Mouse (Mus musculus): Measurements from ENCODE around the gene Gm17402. TPM values are rescaled to one million over a fixed set of nuclear protein-coding genes. Genes with fewer than 3 reads are reported as not detected.

Gene Gm17402
- polyA plus RNA-seq, 1 experiment from 2014 or later, result not detected

DNA sequence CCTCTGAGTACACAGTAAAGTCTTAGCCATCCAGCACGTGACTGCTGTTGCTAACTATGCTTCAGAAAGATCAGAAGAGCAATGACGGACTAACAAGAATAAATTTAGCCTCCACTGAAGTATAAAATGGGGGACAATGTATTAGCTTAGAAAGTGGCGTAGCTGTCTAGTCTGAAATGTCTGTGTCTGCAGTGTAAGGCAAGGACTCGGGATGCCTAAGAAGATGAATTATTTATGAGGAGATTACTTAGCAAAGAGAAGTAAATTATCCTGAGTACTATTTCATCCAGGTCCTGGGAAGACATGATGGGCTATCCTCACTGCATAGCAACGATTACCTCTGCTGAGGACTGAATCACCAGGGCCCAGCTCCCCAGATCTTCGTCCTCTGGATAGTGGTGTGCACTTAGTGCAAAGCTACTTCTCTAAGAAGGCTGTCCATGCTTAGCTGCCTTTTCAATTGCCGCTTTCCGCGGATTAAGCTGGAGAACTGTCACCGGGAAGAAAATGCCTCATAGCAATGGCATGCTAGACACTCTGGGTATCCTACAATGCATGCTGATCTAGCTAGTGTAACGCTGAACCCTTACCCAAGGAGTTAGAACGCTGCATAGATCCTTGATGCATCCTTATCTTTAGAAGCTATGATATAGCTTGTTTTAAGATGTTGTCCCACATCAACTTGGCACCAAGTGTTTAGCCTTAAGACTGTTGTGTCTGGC, 23.4 kb downstream of the Gm17402 start:
- no peak for ATAC-seq (replicated peaks; ENCODE audit: low FRiP score)
- 82% methylated on average over 12 of the region's 12 CpGs for WGBS
- Histone ChIP-seq H3K9me3 (replicated peaks) (no peaks in the 10 kb centered on the region), H3K9ac (no peak overlapping the region), H3K4me1 (no peaks in the 10 kb centered on the region), H3K4me2 (no peak overlapping the region), H3K27ac (no peak overlapping the region), H3K27me3 (no peaks in the 10 kb centered on the region), H3K4me3 (replicated peaks) (no peak overlapping the region), H3K36me3 (no peaks in the 10 kb centered on the region)

DNA sequence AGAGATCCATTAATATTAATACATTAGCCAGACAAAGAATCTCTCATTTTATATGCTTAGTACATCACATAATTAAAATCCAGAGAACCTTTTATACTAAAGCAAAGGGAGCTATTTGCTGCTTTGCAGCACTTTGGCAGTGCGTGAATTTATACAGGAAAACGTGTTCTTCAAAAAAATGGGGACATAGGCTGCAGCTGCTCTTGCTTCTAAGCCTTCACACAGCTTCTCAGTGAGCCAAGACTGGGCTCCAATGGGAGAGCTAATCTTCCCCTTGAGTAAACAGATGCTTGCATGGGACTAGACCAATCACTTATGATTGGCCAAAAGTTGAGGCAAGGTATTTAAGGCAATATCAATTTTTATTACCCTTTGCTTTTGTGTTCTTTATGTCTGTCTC, 28.3 kb downstream of the Gm17402 start:
- no peak overlapping the region for H3K4me3 ChIP-seq (replicated peaks)
- no peaks in the 10 kb centered on the region for H3K36me3 ChIP-seq
- no peaks in the 10 kb centered on the region for H3K4me1 ChIP-seq
- H3K9me3 ChIP-seq (replicated peaks), result no peaks in the 10 kb centered on the region
- H3K4me2 ChIP-seq, result no peak overlapping the region
- no peak overlapping the region for H3K9ac ChIP-seq
- no peak for ATAC-seq (replicated peaks; ENCODE audit: low FRiP score)
- H3K27me3 ChIP-seq, result no peaks in the 10 kb centered on the region
- 72% methylated on average over 2 of the region's 2 CpGs for WGBS
- H3K27ac ChIP-seq, result no peak overlapping the region

DNA sequence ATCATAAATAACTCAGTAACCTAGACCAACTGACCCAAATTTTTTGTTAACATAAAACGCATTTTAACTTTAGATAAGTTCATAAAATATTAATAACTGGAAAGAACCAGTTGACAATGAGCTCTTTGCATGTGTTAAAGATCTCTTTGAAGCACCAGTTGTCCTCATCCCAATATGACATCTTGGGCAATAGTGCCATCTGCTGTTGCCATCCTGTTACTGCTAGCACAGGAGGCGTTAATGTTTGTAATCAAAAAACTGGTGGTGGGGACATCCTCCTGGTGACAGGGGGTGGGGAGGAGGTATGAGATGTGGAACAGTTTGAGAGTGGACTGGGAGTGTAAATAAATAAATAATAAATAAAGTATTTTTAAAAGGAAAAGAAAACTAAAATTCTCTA, 30.4 kb downstream of the Gm17402 start:
- Histone ChIP-seq H3K9ac (no peak overlapping the region), H3K27ac (no peak overlapping the region), H3K4me3 (replicated peaks) (no peak overlapping the region), H3K9me3 (replicated peaks) (no peaks in the 10 kb centered on the region), H3K4me2 (no peak overlapping the region), H3K36me3 (no peaks in the 10 kb centered on the region), H3K27me3 (no peaks in the 10 kb centered on the region), H3K4me1 (no peaks in the 10 kb centered on the region)
- WGBS, result 4% methylated on average over 2 of the region's 2 CpGs
- no peak; the same call in 1 of the 2 replicates for ATAC-seq (replicated peaks; ENCODE audit: low FRiP score)

DNA sequence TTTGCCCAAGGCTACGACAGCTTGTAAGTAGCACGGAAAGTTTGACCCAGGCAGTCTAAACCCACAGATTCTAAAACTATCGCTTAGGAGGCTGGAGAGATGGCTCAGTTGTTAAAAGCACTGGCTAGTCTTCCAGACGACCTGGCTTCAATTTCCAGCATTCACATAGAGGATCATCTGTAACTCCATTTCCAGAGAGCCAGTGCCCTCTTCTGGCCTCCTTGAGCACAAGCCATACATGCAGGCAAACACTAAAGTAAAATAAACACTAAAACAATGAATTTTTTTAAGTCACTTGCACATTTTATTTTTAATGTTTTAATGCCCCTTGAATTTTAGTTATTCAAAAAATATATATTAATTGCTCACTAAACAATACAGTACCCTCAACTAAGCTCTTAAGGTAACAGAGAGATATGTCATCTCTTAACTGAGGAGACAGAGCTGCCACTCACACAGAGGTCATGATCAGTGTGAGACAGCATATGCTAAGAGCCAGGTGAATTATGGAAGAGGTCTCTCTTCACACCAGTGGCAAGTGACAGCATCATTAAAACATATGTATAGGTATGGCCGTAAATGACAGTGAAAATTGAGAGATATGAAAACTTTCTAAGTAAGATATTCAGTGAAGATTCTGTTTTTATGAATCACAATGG, 31.8 kb downstream of the Gm17402 start:
- no peaks in the 10 kb centered on the region for H3K4me1 ChIP-seq
- H3K9me3 ChIP-seq (replicated peaks), result no peaks in the 10 kb centered on the region
- H3K36me3 ChIP-seq, result no peaks in the 10 kb centered on the region
- no peak overlapping the region for H3K4me2 ChIP-seq
- WGBS, result 59% methylated on average over 5 of the region's 5 CpGs
- no peak for ATAC-seq (replicated peaks; ENCODE audit: low FRiP score)
- no peak overlapping the region for H3K4me3 ChIP-seq (replicated peaks)
- no peaks in the 10 kb centered on the region for H3K27me3 ChIP-seq
- H3K27ac ChIP-seq, result no peak overlapping the region
- no peak overlapping the region for H3K9ac ChIP-seq

DNA sequence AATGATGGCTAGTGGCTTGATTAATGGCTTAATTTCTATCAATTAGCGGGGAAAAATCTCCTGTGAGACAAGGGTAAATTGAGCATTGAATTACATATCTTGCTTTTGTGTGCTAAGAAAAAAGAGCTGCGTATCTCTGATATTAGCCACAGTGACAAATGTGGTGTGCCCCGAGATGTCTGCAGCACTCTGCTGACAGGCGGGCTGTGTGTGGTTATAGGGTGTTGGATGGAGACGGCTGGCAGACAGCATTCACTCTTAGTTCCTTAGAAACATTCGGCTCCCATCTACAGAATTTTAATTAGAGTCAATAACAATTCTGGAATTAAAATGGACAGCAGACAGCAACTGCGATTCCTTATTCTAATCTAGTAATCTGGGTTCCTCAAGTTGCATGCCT, 34.0 kb downstream of the Gm17402 start:
- Histone ChIP-seq H3K27me3 (no peaks in the 10 kb centered on the region), H3K36me3 (no peaks in the 10 kb centered on the region), H3K4me2 (no peak overlapping the region), H3K9ac (no peak overlapping the region), H3K9me3 (replicated peaks) (no peaks in the 10 kb centered on the region), H3K27ac (no peak overlapping the region), H3K4me3 (replicated peaks) (no peak overlapping the region), H3K4me1 (no peaks in the 10 kb centered on the region)
- no peak for ATAC-seq (replicated peaks; ENCODE audit: low FRiP score)
- WGBS, result 83% methylated on average over 7 of the region's 7 CpGs

DNA sequence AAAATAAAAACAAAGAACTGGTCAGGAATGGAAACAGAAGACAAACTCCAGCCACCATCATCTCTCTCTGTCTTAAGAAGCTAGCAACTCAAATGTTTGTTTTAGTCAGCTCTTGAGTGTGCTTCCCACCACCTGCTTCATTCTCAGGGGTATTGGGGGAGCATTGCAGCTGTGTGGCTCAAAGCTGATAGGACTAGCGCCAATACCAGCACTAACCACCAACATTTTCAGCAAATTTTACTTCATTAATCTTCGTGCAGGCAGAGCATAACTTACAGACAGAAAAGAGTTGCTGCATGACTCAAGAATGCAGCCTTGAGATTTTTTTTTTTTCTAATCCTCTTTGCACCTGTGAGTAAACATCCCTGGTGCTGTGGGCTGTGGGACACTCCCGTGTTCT, 35.4 kb downstream of the Gm17402 start:
- Histone ChIP-seq H3K4me3 (replicated peaks) (no peak overlapping the region), H3K9me3 (replicated peaks) (no peaks in the 10 kb centered on the region), H3K9ac (no peak overlapping the region), H3K4me1 (no peaks in the 10 kb centered on the region), H3K27me3 (no peaks in the 10 kb centered on the region), H3K27ac (no peak overlapping the region), H3K4me2 (no peak overlapping the region), H3K36me3 (no peaks in the 10 kb centered on the region)
- ATAC-seq (replicated peaks; ENCODE audit: low FRiP score), result no peak
- WGBS, result 68% methylated on average over 3 of the region's 3 CpGs

DNA sequence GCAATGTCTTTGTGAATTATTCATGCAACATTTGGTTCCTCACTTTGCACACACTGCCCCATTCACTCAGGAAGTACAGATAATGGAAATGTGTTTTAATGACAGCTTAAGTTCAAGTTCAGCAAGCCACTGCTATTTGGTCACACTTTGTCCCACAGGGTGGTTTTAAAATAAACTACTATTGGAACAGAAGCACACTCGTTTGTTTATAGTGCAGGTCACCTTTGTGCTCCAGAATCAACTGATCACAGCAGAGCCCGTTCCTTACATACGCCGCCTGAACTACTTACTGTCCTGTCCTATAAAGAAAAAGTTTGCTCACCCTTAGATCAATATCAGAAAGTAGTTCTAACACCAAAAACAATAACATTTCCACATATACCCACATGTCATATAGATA, 52.5 kb downstream of the Gm17402 start:
- 70% methylated on average over 4 of the region's 4 CpGs for WGBS
- ATAC-seq (replicated peaks; ENCODE audit: low FRiP score), result no peak
- Histone ChIP-seq H3K9me3 (replicated peaks) (no peaks in the 10 kb centered on the region), H3K36me3 (no peaks in the 10 kb centered on the region), H3K27ac (no peak overlapping the region), H3K4me3 (replicated peaks) (no peak overlapping the region), H3K4me2 (no peak overlapping the region), H3K27me3 (no peaks in the 10 kb centered on the region), H3K4me1 (no peaks in the 10 kb centered on the region), H3K9ac (no peak overlapping the region)

Other genes starting within 250 kb of the Gm17402 start
- gene Mlf1, start 1.1 kb downstream of the Gm17402 start, polyA plus RNA-seq (2015; fragmentation: Nextera tagmentation; extraction: Ambion mirVana), result 11.2 and 14.6 TPM in 2 replicates
- gene Gfm1, start 54.9 kb upstream of the Gm17402 start, polyA plus RNA-seq (2015; fragmentation: Nextera tagmentation; extraction: Ambion mirVana), result 53.2 and 56.2 TPM in 2 replicates
- 64.0 and 69.0 TPM in 2 replicates for gene Lxn, start 88.8 kb upstream of the Gm17402 start, polyA plus RNA-seq (2015; fragmentation: Nextera tagmentation; extraction: Ambion mirVana)
- gene Rarres1, start 140.4 kb upstream of the Gm17402 start, polyA plus RNA-seq (2015; fragmentation: Nextera tagmentation; extraction: Ambion mirVana), result 2.8 and 3.4 TPM in 2 replicates
- gene Mfsd1, start 207.6 kb upstream of the Gm17402 start, polyA plus RNA-seq (2015; fragmentation: Nextera tagmentation; extraction: Ambion mirVana), result 79.6 and 79.8 TPM in 2 replicates